Mouse (Mus musculus) forebrain, embryonic 15.5 days (tissue): ENCODE data around the gene Gm20518. TPM values are rescaled to one million over a fixed set of nuclear protein-coding genes. Genes with fewer than 3 reads are reported as not detected.

Source experiments
- ATAC-seq: fragments of 200-750 bp; cut with Nextera tagmentation; replicated peaks from 2 replicates; pipeline ENCODE4 v1.8.0; 2017; ENCODE audit warnings: mild to moderate bottlenecking, moderate TSS enrichment, moderate library complexity
- H3K27ac ChIP-seq: fragments of 300-500 bp; sonication (generic); replicated peaks from 2 replicates; pipeline ENCODE4 v1.5.1; 2015; ENCODE audit warnings: mild to moderate bottlenecking, inconsistent platforms
- H3K27me3 ChIP-seq: fragments of 300-500 bp; sonication (generic); 2 replicates; pipeline ENCODE4 v1.6.1; 2015; ENCODE audit warnings: inconsistent platforms
- H3K36me3 ChIP-seq: fragments of 300-500 bp; sonication (generic); 2 replicates; pipeline ENCODE4 v1.6.1; 2015; ENCODE audit warnings: mild to moderate bottlenecking, inconsistent platforms
- H3K4me1 ChIP-seq: fragments of 300-500 bp; sonication (generic); 2 replicates; pipeline ENCODE4 v1.6.1; 2015; ENCODE audit warnings: inconsistent platforms
- H3K4me2 ChIP-seq: fragments of 300-500 bp; sonication (generic); replicated peaks from 2 replicates; pipeline ENCODE4 v1.6.1; 2015; ENCODE audit warnings: mild to moderate bottlenecking, inconsistent platforms
- H3K4me3 ChIP-seq: fragments of 300-500 bp; sonication (generic); 2 replicates; pipeline ENCODE4 v1.5.1; 2015; ENCODE audit warnings: mild to moderate bottlenecking, inconsistent platforms
- H3K9ac ChIP-seq: fragments of 300-500 bp; sonication (generic); replicated peaks from 2 replicates; pipeline ENCODE4 v1.6.1; 2015; ENCODE audit warnings: mild to moderate bottlenecking, inconsistent platforms
- H3K9me3 ChIP-seq: fragments of 300-500 bp; sonication (generic); 2 replicates; pipeline ENCODE4 v1.6.1; 2016; ENCODE audit warnings: inconsistent platforms
- WGBS: fragments of 180-500 bp; shearing (Covaris S2); methylation state at CpG from one replicate; pipeline ENCODE4 v1.1.7; 2015; ENCODE audit warnings: mixed read lengths; 5-methylcytosine and 5-hydroxymethylcytosine counted together
- polyA plus RNA-seq: library from polyadenylated mRNA; unstranded; fragments of >200 nt; fragmentation: Nextera tagmentation; extraction: Ambion mirVana; gene quantifications from 2 replicates; pipeline ENCODE4 v1.2.1, GENCODE M21; 2015

Gm20518 gene
- polyA plus RNA-seq, 1 experiment from 2014 or later: 0.67 TPM

DNA sequence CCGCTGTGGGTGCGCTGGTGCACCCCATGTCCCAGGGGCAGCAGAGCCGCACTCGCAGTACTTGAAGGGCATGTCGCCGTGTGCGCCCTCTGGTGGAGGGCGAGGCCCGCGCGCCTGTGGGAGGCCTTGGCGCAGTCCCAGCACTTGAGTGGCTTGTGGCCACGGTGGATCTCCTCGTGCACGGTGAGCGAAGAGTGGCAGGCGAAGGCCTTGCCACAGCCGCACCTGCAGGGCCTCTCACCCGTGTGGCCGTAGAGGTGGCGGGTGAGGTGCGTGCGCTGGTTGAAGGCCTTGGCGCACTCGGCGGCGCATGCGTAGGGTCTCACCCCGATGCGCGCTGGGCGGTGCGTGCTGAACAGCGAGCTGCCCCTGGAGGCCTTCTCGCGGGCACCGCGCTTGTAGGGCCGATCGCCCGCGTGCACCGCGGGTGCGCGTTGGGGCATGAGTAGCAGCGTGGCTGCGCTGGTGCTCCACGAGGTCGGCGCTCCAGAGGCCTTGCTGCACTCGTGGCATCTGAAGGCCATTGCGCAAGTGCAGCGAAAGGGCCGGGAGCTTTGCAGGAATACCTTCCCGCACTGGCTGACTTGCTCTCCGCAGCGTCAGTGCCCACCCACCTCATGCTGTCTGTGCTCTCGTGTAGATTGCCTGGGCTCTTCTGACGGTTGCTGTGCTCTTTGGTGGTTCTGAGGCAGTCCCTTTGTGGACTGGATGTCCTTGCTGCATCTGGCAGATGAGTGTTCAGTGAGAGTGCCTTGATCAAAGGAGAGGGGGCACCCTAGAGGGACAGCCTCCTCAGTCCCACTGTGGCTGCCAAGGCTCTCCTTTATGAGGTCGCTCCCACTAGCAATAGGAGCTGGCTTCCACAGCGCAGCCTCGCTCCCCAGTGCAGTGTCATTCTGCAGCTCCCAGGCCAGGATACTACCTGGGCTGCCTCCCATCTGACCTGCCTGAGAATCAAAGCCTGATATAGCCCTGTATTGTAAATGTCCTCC, 75.8 kb downstream of the Gm20518 start:
- Histone ChIP-seq H3K27ac (peak overlapping the region; percentile 68), H3K27me3 (peaks cover 9% of the 10 kb centered on the region; the same call in 1 of the 2 replicates)
- WGBS: 1% methylated on average over 63 of the region's 63 CpGs

DNA sequence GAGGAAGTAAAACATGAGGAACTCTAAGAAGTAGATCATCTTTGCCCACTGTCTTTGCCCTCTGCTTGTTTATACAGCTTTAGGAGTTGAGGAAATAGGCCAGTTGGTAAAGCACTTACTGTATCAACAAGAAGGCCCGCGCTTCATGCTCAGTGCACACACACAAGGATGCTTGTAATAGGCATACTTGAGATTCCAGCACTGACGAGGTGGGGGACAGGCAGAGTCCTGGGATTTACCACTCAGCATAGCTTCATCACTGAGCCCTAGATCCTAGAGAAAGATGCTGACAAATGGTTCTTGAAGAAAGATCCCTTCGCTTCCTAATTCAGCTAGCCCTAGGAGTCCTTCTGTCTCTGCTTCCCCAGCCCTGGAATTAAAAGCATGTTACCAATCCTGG, 78.3 kb downstream of the Gm20518 start:
- 57% methylated on average over 4 of the region's 4 CpGs for WGBS
- Histone ChIP-seq H3K4me3 (no peak overlapping the region), H3K27me3 (peaks cover 9% of the 10 kb centered on the region; the same call in 1 of the 2 replicates), H3K36me3 (no peaks in the 10 kb centered on the region), H3K9me3 (no peaks in the 10 kb centered on the region), H3K4me2 (no peak overlapping the region), H3K4me1 (peaks cover 30% of the 10 kb centered on the region), H3K27ac (no peak overlapping the region), H3K9ac (no peak overlapping the region)
- no peak for ATAC-seq

More for the DNA sequence above, 75.8 kb downstream of the Gm20518 start:
- Histone ChIP-seq H3K4me1 (peaks cover 17% of the 10 kb centered on the region), H3K4me2 (peak overlapping the region; percentile 77), H3K9me3 (no peaks in the 10 kb centered on the region), H3K9ac (peak overlapping the region; percentile 63), H3K36me3 (no peaks in the 10 kb centered on the region), H3K4me3 (peak overlapping the region; percentile 56)
- peak; percentile 90 for ATAC-seq

GRCm38 (mm10) chr16:17812120-17812519, 79.4 kb downstream of the Gm20518 start:
- 6% methylated on average over 5 of the region's 5 CpGs for WGBS
- peaks cover 36% of the 10 kb centered on the region for H3K4me1 ChIP-seq
- no peak for ATAC-seq
- H3K4me2 ChIP-seq: no peak overlapping the region
- H3K4me3 ChIP-seq: no peak overlapping the region
- no peak overlapping the region for H3K9ac ChIP-seq
- H3K27me3 ChIP-seq: peaks cover 6% of the 10 kb centered on the region; the same call in 1 of the 2 replicates
- H3K9me3 ChIP-seq: no peaks in the 10 kb centered on the region
- no peaks in the 10 kb centered on the region for H3K36me3 ChIP-seq
- no peak overlapping the region for H3K27ac ChIP-seq

GRCm38 (mm10) chr16:17809711-17810110, 81.8 kb downstream of the Gm20518 start:
- H3K9ac ChIP-seq: no peak overlapping the region
- no peak overlapping the region for H3K4me2 ChIP-seq
- H3K27me3 ChIP-seq: peaks cover 22% of the 10 kb centered on the region
- peak overlapping the region; percentile 72 for H3K27ac ChIP-seq
- no peaks in the 10 kb centered on the region for H3K36me3 ChIP-seq
- WGBS: 14% methylated on average over 7 of the region's 7 CpGs
- no peaks in the 10 kb centered on the region for H3K9me3 ChIP-seq
- ATAC-seq: no peak
- peaks cover 33% of the 10 kb centered on the region for H3K4me1 ChIP-seq
- H3K4me3 ChIP-seq: no peak overlapping the region

DNA sequence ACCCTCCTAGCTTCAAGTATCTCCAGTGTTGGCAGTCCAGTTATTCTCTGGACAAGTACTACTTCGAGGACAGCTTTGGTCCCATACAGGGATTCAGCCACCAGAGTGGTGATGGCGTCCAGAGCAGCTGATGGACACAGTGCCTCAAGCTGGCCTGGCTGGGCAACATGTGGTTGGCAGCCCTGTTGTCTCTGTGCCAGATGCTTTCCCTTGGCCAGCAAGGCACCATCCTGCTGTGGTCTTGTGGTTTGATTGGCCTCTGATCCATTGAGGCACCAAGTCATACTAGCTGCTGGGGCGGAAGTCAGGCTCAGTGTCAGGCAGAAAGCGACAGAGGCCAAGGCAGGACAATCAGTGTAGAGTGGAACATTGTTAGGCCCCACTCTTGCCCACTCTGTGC, 82.3 kb downstream of the Gm20518 start:
- Histone ChIP-seq H3K9ac (no peak overlapping the region), H3K4me2 (no peak overlapping the region), H3K9me3 (no peaks in the 10 kb centered on the region), H3K27ac (peak overlapping the region; percentile 72; the same call in 1 of the 2 replicates), H3K27me3 (peaks cover 28% of the 10 kb centered on the region), H3K4me1 (peaks cover 39% of the 10 kb centered on the region), H3K36me3 (no peaks in the 10 kb centered on the region), H3K4me3 (no peak overlapping the region)
- 82% methylated on average over 4 of the region's 4 CpGs for WGBS
- ATAC-seq: no peak

DNA sequence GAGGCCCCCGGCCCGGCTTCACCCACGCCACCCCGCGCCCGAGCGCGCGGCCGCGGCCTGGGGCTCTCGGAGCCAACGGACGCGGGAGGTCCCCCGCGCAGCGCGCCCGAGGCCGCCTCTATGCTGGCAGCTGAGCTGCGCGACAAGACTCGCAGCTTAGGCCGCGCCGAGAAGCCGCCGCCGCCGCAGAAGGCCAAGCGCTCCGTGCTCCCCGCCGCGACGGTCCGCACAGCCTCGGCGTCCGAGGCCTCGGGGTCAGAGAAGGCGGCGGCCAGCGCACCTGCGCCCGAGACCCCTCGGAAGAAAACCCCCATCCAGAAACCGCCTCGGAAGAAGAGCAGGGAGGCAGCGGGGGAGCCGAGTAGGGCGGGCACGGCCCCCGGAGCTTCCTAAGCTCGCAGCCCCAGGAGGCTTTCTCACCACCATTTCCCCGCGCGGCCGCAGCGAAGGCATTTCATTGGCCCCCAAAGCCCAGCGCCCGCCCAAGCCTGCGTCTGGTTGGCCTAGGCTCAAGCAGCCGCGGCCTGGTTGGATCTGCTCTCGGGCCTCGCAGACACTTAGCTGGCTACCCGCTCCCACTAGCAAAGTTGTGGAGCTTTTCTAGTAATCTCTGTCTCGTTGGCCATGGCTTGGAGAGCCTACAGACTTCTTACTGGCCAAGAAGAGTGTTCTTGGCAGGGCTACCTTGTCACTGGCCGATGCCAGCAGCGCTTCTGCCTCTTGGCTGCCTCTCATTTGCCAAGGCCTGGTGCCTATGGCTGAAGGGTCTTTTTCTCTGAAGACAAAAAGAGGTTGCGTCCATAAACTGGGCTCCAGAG, 84.1 kb downstream of the Gm20518 start:
- Histone ChIP-seq H3K27ac (peak overlapping the region; percentile 93), H3K4me1 (peaks cover 56% of the 10 kb centered on the region), H3K9ac (peak overlapping the region; percentile 85), H3K9me3 (no peaks in the 10 kb centered on the region), H3K27me3 (peaks cover 40% of the 10 kb centered on the region), H3K36me3 (no peaks in the 10 kb centered on the region), H3K4me2 (peak overlapping the region; percentile 96), H3K4me3 (peak overlapping the region; percentile 75)
- peak; percentile 92 for ATAC-seq
- under 1% methylated on average over 72 of the region's 73 CpGs for WGBS

DNA sequence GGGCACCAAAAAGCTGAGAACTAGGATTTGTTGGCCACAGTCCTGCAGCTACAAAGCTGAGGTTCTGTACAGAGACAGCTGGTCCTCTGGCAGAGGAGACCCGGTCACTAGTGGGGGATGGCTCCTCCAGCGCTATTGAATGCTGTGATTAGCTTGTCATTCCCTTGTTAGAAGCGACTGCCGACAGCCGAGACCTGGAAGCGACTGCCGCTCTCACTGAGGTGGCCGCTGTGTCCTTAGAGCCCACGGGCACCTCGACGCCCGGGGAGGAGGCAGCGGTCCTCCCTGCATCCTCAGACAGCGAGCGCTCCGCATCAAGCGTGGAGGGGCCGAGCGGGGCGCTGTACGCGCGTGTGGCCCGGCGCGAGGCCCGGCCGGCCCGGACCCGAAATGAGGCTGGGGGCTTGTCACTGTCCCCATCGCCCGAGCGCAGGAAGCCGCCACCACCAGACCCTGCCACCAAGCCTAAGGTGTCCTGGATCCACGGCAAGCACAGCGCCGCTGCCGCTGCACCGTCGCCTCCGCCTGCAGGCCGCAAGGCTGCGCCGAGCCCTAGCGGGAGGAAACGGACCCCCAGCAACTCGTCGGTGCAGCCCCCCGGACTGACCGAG, 84.8 kb downstream of the Gm20518 start:
- WGBS: under 1% methylated on average over 50 of the region's 50 CpGs
- H3K36me3 ChIP-seq: no peaks in the 10 kb centered on the region
- H3K4me2 ChIP-seq: peak overlapping the region; percentile 96
- peak overlapping the region; percentile 93 for H3K27ac ChIP-seq
- peak; percentile 27 for ATAC-seq
- peak overlapping the region; percentile 85 for H3K9ac ChIP-seq
- H3K4me3 ChIP-seq: peak overlapping the region; percentile 75
- H3K4me1 ChIP-seq: peaks cover 60% of the 10 kb centered on the region
- H3K9me3 ChIP-seq: no peaks in the 10 kb centered on the region
- H3K27me3 ChIP-seq: peaks cover 47% of the 10 kb centered on the region

DNA sequence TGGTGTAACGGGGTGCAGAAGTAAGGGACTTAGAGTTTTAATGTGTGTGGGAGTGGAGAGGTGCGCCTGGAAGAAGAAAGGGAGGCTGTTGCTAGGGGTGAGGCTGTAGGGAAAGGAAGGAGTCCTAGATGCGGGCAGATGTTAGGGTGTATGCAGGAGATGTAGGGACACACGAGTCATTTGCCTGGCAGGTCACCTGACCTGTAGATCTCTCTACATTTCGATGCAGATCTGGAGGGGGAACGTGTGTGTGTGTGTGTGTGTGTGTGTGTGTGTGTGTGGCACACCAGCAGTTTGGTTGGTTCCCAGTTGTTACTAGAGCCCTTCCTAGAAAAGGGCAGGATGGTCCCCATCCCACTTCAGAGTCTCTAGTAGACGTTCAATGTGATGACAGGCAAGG, 86.5 kb downstream of the Gm20518 start:
- no peak for ATAC-seq
- Histone ChIP-seq H3K4me1 (peaks cover 55% of the 10 kb centered on the region), H3K36me3 (no peaks in the 10 kb centered on the region), H3K4me3 (peak overlapping the region; percentile 38), H3K27ac (no peak overlapping the region), H3K4me2 (peak overlapping the region; percentile 56), H3K9me3 (no peaks in the 10 kb centered on the region), H3K27me3 (peaks cover 61% of the 10 kb centered on the region), H3K9ac (no peak overlapping the region)
- WGBS: 6% methylated on average over 7 of the region's 7 CpGs

- Histone ChIP-seq H3K9ac (peak overlapping the region; percentile 14; the same call in 1 of the 2 replicates), H3K36me3 (no peaks in the 10 kb centered on the region), H3K4me3 (peak overlapping the region; percentile 38), H3K9me3 (no peaks in the 10 kb centered on the region), H3K27ac (no peak overlapping the region), H3K27me3 (peaks cover 66% of the 10 kb centered on the region), H3K4me2 (peak overlapping the region; percentile 56), H3K4me1 (peaks cover 50% of the 10 kb centered on the region)
- no peak for ATAC-seq
- WGBS: 1% methylated on average over 33 of the region's 33 CpGs
These were observed 87.0 kb downstream of the Gm20518 start for GRCm38 (mm10) chr16:17804449-17804912.

DNA sequence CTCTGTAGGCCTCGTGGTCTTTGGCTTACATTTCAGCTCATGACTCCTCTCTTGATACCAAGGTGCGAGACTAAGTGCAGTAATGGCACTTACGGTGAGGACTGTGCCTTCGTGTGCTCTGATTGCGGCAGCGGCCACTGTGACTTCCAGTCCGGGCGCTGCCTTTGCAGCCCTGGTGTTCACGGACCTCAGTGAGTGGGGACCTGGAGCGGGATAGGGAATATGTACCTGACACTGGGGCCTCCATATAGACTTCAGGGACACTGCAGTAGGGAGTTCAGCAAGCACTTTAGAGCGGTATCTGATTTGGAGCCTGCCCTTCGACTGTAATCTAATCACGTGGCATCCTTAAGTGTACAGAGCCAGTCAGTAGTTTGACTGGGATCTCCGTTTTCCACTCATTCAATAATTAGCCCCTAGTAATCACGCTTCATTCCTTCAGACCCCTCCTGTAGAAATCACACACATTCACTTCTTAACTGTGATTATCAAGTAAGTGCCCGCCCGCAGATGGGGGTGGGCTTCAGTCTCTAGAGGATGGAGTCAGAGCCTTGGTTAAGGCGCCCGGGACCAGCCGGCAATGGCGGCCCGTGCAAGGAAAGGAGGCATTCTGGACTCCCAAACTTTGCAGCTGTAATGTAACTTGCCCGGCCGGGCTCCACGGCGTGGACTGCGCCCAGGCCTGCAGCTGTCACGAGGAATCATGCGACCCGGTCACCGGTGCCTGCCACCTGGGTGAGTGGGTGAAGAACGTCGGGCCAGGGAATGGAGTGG, 87.6 kb downstream of the Gm20518 start:
- Histone ChIP-seq H3K36me3 (no peaks in the 10 kb centered on the region), H3K4me2 (peak overlapping the region; percentile 57), H3K4me1 (peaks cover 47% of the 10 kb centered on the region)

More for the DNA sequence above, 87.6 kb downstream of the Gm20518 start:
- WGBS: 8% methylated on average over 33 of the region's 33 CpGs
- Histone ChIP-seq H3K27me3 (peaks cover 73% of the 10 kb centered on the region), H3K27ac (no peak overlapping the region), H3K4me3 (peak overlapping the region; percentile 38), H3K9ac (peak overlapping the region; percentile 14; the same call in 1 of the 2 replicates), H3K9me3 (no peaks in the 10 kb centered on the region)
- no peak for ATAC-seq
